Mouse (Mus musculus): ENCODE results near the gene Fpgs.

Gene Fpgs

GRCm38 (mm10) chr2:32704021-32704421 lies at the start of gene Fpgs:
Gene Fpgs (minus strand): TSS chr2:32704145.
- DNase-seq (ENCODE audit: extremely low read depth, low read depth) = no peak

GRCm38 (mm10) chr2:32752181-32752580 lies 48.2 kb upstream of the Fpgs start:
- no peak for DNase-seq (ENCODE audit: extremely low read depth, low read depth)

- no peak for DNase-seq (ENCODE audit: extremely low read depth, low read depth)
Observed at GRCm38 (mm10) chr2:32751665-32752033, 47.7 kb upstream of the Fpgs start.

GRCm38 (mm10) chr2:32750887-32751664 lies 47.1 kb upstream of the Fpgs start:
- DNase-seq (ENCODE audit: extremely low read depth, low read depth) = no peak

- no peak for DNase-seq (ENCODE audit: extremely low read depth, low read depth)
Observed at GRCm38 (mm10) chr2:32750199-32750598, 46.3 kb upstream of the Fpgs start.

- DNase-seq (ENCODE audit: extremely low read depth, low read depth) = no peak
Observed at GRCm38 (mm10) chr2:32749082-32749481, 45.1 kb upstream of the Fpgs start.

GRCm38 (mm10) chr2:32744272-32744982 lies 40.5 kb upstream of the Fpgs start:
- no peak for DNase-seq (ENCODE audit: extremely low read depth, low read depth)

GRCm38 (mm10) chr2:32742173-32742531 lies 38.2 kb upstream of the Fpgs start:
- no peak for DNase-seq (ENCODE audit: extremely low read depth, low read depth)

- no peak for DNase-seq (ENCODE audit: extremely low read depth, low read depth)
Observed at GRCm38 (mm10) chr2:32741273-32742172, 37.6 kb upstream of the Fpgs start.

GRCm38 (mm10) chr2:32740916-32741272 lies 36.9 kb upstream of the Fpgs start, which contains the start of gene 6330409D20Rik:
Gene 6330409D20Rik (minus strand): TSS chr2:32741016.
- DNase-seq (ENCODE audit: extremely low read depth, low read depth) = no peak

GRCm38 (mm10) chr2:32739311-32739710 lies 35.4 kb upstream of the Fpgs start:
- DNase-seq (ENCODE audit: extremely low read depth, low read depth) = no peak

GRCm38 (mm10) chr2:32737008-32737407 lies 33.1 kb upstream of the Fpgs start:
- no peak for DNase-seq (ENCODE audit: extremely low read depth, low read depth)

GRCm38 (mm10) chr2:32736306-32736829 lies 32.4 kb upstream of the Fpgs start:
- no peak for DNase-seq (ENCODE audit: extremely low read depth, low read depth)

- DNase-seq (ENCODE audit: extremely low read depth, low read depth) = no peak
Observed at GRCm38 (mm10) chr2:32734933-32735332, 31.0 kb upstream of the Fpgs start.

- DNase-seq (ENCODE audit: extremely low read depth, low read depth) = no peak
Observed at GRCm38 (mm10) chr2:32734480-32734879, 30.5 kb upstream of the Fpgs start.

- DNase-seq (ENCODE audit: extremely low read depth, low read depth) = no peak
Observed at GRCm38 (mm10) chr2:32732695-32733094, 28.8 kb upstream of the Fpgs start.

GRCm38 (mm10) chr2:32731911-32732310 lies 28.0 kb upstream of the Fpgs start:
- no peak for DNase-seq (ENCODE audit: extremely low read depth, low read depth)

GRCm38 (mm10) chr2:32730854-32731253 lies 26.9 kb upstream of the Fpgs start:
- no peak for DNase-seq (ENCODE audit: extremely low read depth, low read depth)

GRCm38 (mm10) chr2:32729547-32729946 lies 25.6 kb upstream of the Fpgs start:
- DNase-seq (ENCODE audit: extremely low read depth, low read depth) = no peak

- no peak for DNase-seq (ENCODE audit: extremely low read depth, low read depth)
Observed at GRCm38 (mm10) chr2:32728463-32728862, 24.5 kb upstream of the Fpgs start.

GRCm38 (mm10) chr2:32727435-32727834 lies 23.5 kb upstream of the Fpgs start:
- peak; percentile 96 for DNase-seq (ENCODE audit: extremely low read depth, low read depth)
